In the genomic region with DNA sequence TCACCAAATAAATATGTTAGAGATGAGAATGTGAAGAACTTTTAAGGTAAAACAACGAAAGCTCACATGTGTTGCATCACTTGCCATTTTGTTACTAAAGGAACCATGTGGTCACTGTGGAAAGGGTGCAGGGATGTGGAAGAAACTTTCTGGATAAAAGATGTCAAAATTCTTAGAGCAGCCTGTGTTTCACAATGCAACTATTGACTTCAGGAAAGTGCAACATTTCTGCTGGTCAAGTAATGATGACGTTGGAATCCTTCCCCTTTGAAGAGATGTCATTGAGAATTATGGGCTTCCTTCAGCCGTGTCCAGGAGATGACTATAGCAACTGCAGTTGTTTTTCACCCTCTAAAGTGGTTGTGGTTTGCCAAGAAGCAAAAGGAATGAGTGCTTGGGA, we compare ENCODE assay signal across 21 mouse cellular contexts.
DNase-seq lines count a peak whose midpoint lies in the region; ATAC-seq and TF ChIP-seq lines count a peak whose summit lies in the region.
"Had no signal": no experiment of that assay in that cellular context is flagged by ENCODE, and none has a peak within 500 bp of the region (broad histone marks: within the 10 kb centered on the region; RNA-seq: fewer than 3 reads in every experiment).

No protein-coding gene starts in this region.

- H3K9ac ChIP-seq in forebrain, embryonic 16.5 days (replicated peaks; ENCODE audit: low read depth, low read length), result no peak overlapping the region
- H3K9ac ChIP-seq in liver, postnatal 0 days (replicated peaks), result no peak overlapping the region
- H3K9ac ChIP-seq: embryonic facial prominence, embryonic 12.5 days; forebrain, embryonic 13.5 days; forebrain, embryonic 15.5 days had no signal

- DNase-seq in embryo, embryonic 10.5 days (ENCODE audit: low spot score), result peak; percentile 5
- DNase-seq in embryo, embryonic 9.5 days (ENCODE audit: extremely low spot score), result no peak
- peak; percentile 33 for DNase-seq in 3T3-L1 (ENCODE audit: low read depth, low spot score)
- DNase-seq in adipocyte (ENCODE audit: low spot score), result peak; percentile 20
- DNase-seq in liver, postnatal 0 days, result no peak
- DNase-seq: adrenal gland, adult 2 months; adrenal gland, postnatal 10 days; adrenal gland, postnatal 25 days; cerebellum, adult 11-12 months; cerebellum, adult 2 months; cerebellum, adult 9-10 months; cerebellum, postnatal 10 days; cerebellum, postnatal 25 days had no signal

- H3K4me2 ChIP-seq in forebrain, embryonic 16.5 days (ENCODE audit: low read length), result no peak overlapping the region
- no peak overlapping the region for H3K4me2 ChIP-seq in liver, postnatal 0 days (ENCODE audit: low read depth, low read length)
- H3K4me2 ChIP-seq: embryonic facial prominence, embryonic 12.5 days; forebrain, embryonic 13.5 days; forebrain, embryonic 15.5 days had no signal

- no peak for TF ChIP-seq CTCF in liver, postnatal 0 days (IDR thresholded peaks at IDR 0.05; ENCODE audit: low read depth)

- no peak overlapping the region for H3K4me3 ChIP-seq in forebrain, embryonic 16.5 days (replicated peaks; ENCODE audit: low read length)
- no peak overlapping the region for H3K4me3 ChIP-seq in liver, postnatal 0 days (ENCODE audit: low read depth, low read length)
- H3K4me3 ChIP-seq: embryonic facial prominence, embryonic 10.5 days; embryonic facial prominence, embryonic 12.5 days; forebrain, embryonic 13.5 days; forebrain, embryonic 15.5 days had no signal

- H3K9me3 ChIP-seq in forebrain, embryonic 16.5 days (ENCODE audit: control insufficient read depth, low read length), result no peaks in the 10 kb centered on the region
- no peaks in the 10 kb centered on the region for H3K9me3 ChIP-seq in liver, postnatal 0 days (ENCODE audit: low read length)
- H3K9me3 ChIP-seq: embryonic facial prominence, embryonic 10.5 days; embryonic facial prominence, embryonic 12.5 days; forebrain, embryonic 13.5 days; forebrain, embryonic 15.5 days had no signal

- H3K36me3 ChIP-seq in forebrain, embryonic 16.5 days (ENCODE audit: control insufficient read depth, insufficient read depth), result no peaks in the 10 kb centered on the region
- no peaks in the 10 kb centered on the region for H3K36me3 ChIP-seq in liver, postnatal 0 days (replicated peaks; ENCODE audit: insufficient read depth, low read length)
- H3K36me3 ChIP-seq: embryonic facial prominence, embryonic 10.5 days; embryonic facial prominence, embryonic 12.5 days; forebrain, embryonic 15.5 days had no signal

- no peaks in the 10 kb centered on the region for H3K27me3 ChIP-seq in forebrain, embryonic 16.5 days (replicated peaks; ENCODE audit: control insufficient read depth, insufficient read depth, low read length)
- H3K27me3 ChIP-seq in liver, postnatal 0 days (ENCODE audit: insufficient read depth, low read length), result no peaks in the 10 kb centered on the region
- H3K27me3 ChIP-seq: embryonic facial prominence, embryonic 12.5 days; forebrain, embryonic 13.5 days; forebrain, embryonic 15.5 days; Patski had no signal

- no peaks in the 10 kb centered on the region for H3K4me1 ChIP-seq in forebrain, embryonic 16.5 days (replicated peaks; ENCODE audit: control insufficient read depth, insufficient read depth, low read length)
- H3K4me1 ChIP-seq in liver, postnatal 0 days (ENCODE audit: insufficient read depth), result no peaks in the 10 kb centered on the region
- H3K4me1 ChIP-seq: embryonic facial prominence, embryonic 10.5 days; embryonic facial prominence, embryonic 12.5 days; forebrain, embryonic 13.5 days; forebrain, embryonic 15.5 days had no signal

- TF ChIP-seq EP300 in liver, postnatal 0 days (IDR thresholded peaks at IDR 0.05; ENCODE audit: low read depth), result no peak

- 64% methylated on average over 3 of the region's 3 CpGs for WGBS in forebrain, embryonic 16.5 days
- WGBS in liver, postnatal 0 days (ENCODE audit: insufficient replicate concordance), result 46% methylated on average over 3 of the region's 3 CpGs

- no peak for ATAC-seq in forebrain, embryonic 16.5 days
- no peak for ATAC-seq in cerebellum, adult (ENCODE audit: insufficient number of reproducible peaks, low FRiP score, low TSS enrichment)
- ATAC-seq in liver, postnatal 0 days, result no peak
- ATAC-seq: activated CD4-positive, CD25-positive, alpha-beta regulatory T cell, adult 4 months; forebrain, embryonic 13.5 days; forebrain, embryonic 15.5 days; Patski had no signal

- no peak overlapping the region for H3K27ac ChIP-seq in forebrain, embryonic 16.5 days (ENCODE audit: low read length)
- H3K27ac ChIP-seq in liver, postnatal 0 days (ENCODE audit: low read depth), result no peak overlapping the region
- H3K27ac ChIP-seq: embryonic facial prominence, embryonic 10.5 days; embryonic facial prominence, embryonic 12.5 days; forebrain, embryonic 13.5 days; forebrain, embryonic 15.5 days had no signal

Comparison
In these comparisons a context has a peak if more than half of its experiments do, and no peak if none do; other contexts are left out.
1. DNase-seq: peak in embryo, embryonic 10.5 days (single experiment), 3T3-L1 (single experiment) and adipocyte (single experiment); none in embryo, embryonic 9.5 days (single experiment) and liver, postnatal 0 days (single experiment).